Mouse (Mus musculus) spleen, adult 2 months (tissue): ENCODE measurements around the gene Pdcd1lg2.

ENCODE experiments used
- CTCF ChIP-seq: fragments of 200-500 bp; IDR thresholded peaks from 2 replicates; pipeline ENCODE4 v1.5.1; 2011; ENCODE audit warnings: mild to moderate bottlenecking, inconsistent platforms; ENCODE audit not compliant: insufficient read depth, insufficient read length, insufficient replicate concordance; ENCODE audit errors: extremely low read depth
- POLR2A ChIP-seq: fragments of 200-500 bp; IDR thresholded peaks from 2 replicates; pipeline ENCODE4 v1.6.1; 2011; ENCODE audit warnings: low read depth, low read length, inconsistent platforms

GRCm38 (mm10) chr19:29364076-29364475 is 46.6 kb upstream of the Pdcd1lg2 start:
- no peak for TF ChIP-seq CTCF
- TF ChIP-seq POLR2A: no peak
